Mouse (Mus musculus) neural tube, postnatal 0 days (tissue): ENCODE measurements around the gene Olfr748. TPM values are rescaled to one million over a fixed set of nuclear protein-coding genes. Genes with fewer than 3 reads are reported as not detected.

Experiments
- polyA plus RNA-seq: library from polyadenylated mRNA; unstranded; fragments of >200 nt; fragmentation: Nextera tagmentation; extraction: Ambion mirVana; gene quantifications from 2 replicates; pipeline ENCODE4 v1.2.1, GENCODE M21; 2015

Olfr748 gene
- polyA plus RNA-seq = not detected in 2 replicates

GRCm38 (mm10) chr14:50707073-50707472, at the start of gene Olfr748:
Gene Olfr748 (plus strand): TSS chr14:50707373.

GRCm38 (mm10) chr14:50693106-50693505, 14.1 kb upstream of the Olfr748 start, which contains the start of gene Olfr747:
Gene Olfr747 (minus strand): TSS chr14:50693206.

GRCm38 (mm10) chr14:50744994-50745393, 37.8 kb downstream of the Olfr748 start, which contains the start of gene Olfr749:
Gene Olfr749 (minus strand): TSS chr14:50745094.

Other genes starting within 250 kb of the Olfr748 start
- not detected in 2 replicates for gene Olfr741, start 234.6 kb upstream of the Olfr748 start, polyA plus RNA-seq
- gene Olfr742, start 203.8 kb upstream of the Olfr748 start, polyA plus RNA-seq = not detected in 2 replicates
- not detected in 2 replicates for gene Olfr743, start 185.5 kb upstream of the Olfr748 start, polyA plus RNA-seq
- gene Olfr744, start 92.5 kb upstream of the Olfr748 start, polyA plus RNA-seq = not detected in 2 replicates
- not detected in 2 replicates for gene Olfr745, start 68.0 kb upstream of the Olfr748 start, polyA plus RNA-seq
- not detected in 2 replicates for gene Olfr746, start 60.3 kb upstream of the Olfr748 start, polyA plus RNA-seq
- not detected in 2 replicates for gene Olfr747, start 14.2 kb upstream of the Olfr748 start, polyA plus RNA-seq
- gene Olfr749, start 37.7 kb downstream of the Olfr748 start, polyA plus RNA-seq = not detected in 2 replicates
- 79.0 and 87.6 TPM in 2 replicates for gene Ttc5, start 78.1 kb downstream of the Olfr748 start, polyA plus RNA-seq
- not detected in 2 replicates for gene Ccnb1ip1, start 100.4 kb downstream of the Olfr748 start, polyA plus RNA-seq
- 34.4 TPM in 2 replicates for gene Parp2, start 100.5 kb downstream of the Olfr748 start, polyA plus RNA-seq
- 2.4 and 3.1 TPM in 2 replicates for gene Tep1, start 163.2 kb downstream of the Olfr748 start, polyA plus RNA-seq
- 4.9 TPM in 2 replicates for gene Klhl33, start 190.1 kb downstream of the Olfr748 start, polyA plus RNA-seq
- gene Osgep, start 217.5 kb downstream of the Olfr748 start, polyA plus RNA-seq = 77.1 and 87.6 TPM in 2 replicates
- gene Apex1, start 217.6 kb downstream of the Olfr748 start, polyA plus RNA-seq = 120 and 123 TPM in 2 replicates
- gene Pip4p1, start 223.5 kb downstream of the Olfr748 start, polyA plus RNA-seq = 107 and 115 TPM in 2 replicates
- gene Pnp, start 223.7 kb downstream of the Olfr748 start, polyA plus RNA-seq = 22.7 and 25.6 TPM in 2 replicates
- not detected in 2 replicates for gene Gm49342, start 237.1 kb downstream of the Olfr748 start, polyA plus RNA-seq
- 1.1 and 1.5 TPM in 2 replicates for gene Pnp2, start 248.6 kb downstream of the Olfr748 start, polyA plus RNA-seq